Mouse (Mus musculus) forebrain, embryonic 12.5 days (tissue): Measurements from ENCODE around the gene Nlgn1. TPM values are rescaled to one million over a fixed set of nuclear protein-coding genes. Genes with fewer than 3 reads are reported as not detected.

Experiments
- ATAC-seq: fragments of 200-750 bp; cut with Nextera tagmentation; 2 replicates; pipeline ENCODE4 v1.8.0; 2017; ENCODE audit warnings: moderate TSS enrichment; ENCODE audit not compliant: low FRiP score
- H3K27ac ChIP-seq: fragments of 300-500 bp; sonication (generic); 2 replicates; pipeline ENCODE4 v1.5.1; 2016; ENCODE audit warnings: mild to moderate bottlenecking
- H3K27me3 ChIP-seq: fragments of 300-500 bp; sonication (generic); 2 replicates; pipeline ENCODE4 v1.6.1; 2016; ENCODE audit warnings: mild to moderate bottlenecking
- H3K36me3 ChIP-seq: fragments of 300-500 bp; sonication (generic); replicated peaks from 2 replicates; pipeline ENCODE4 v1.6.1; 2016; ENCODE audit warnings: mild to moderate bottlenecking
- H3K4me1 ChIP-seq: fragments of 300-500 bp; sonication (generic); 2 replicates; pipeline ENCODE4 v1.6.1; 2016
- H3K4me2 ChIP-seq: fragments of 300-500 bp; sonication (generic); 2 replicates; pipeline ENCODE4 v1.6.1; 2016; ENCODE audit warnings: mild to moderate bottlenecking, moderate library complexity
- H3K4me3 ChIP-seq: fragments of 300-500 bp; sonication (generic); replicated peaks from 2 replicates; pipeline ENCODE4 v1.5.1; 2016; ENCODE audit warnings: mild to moderate bottlenecking
- H3K9ac ChIP-seq: fragments of 300-500 bp; sonication (generic); 2 replicates; pipeline ENCODE4 v1.6.1; 2016; ENCODE audit warnings: mild to moderate bottlenecking
- H3K9me3 ChIP-seq: fragments of 300-500 bp; sonication (generic); 2 replicates; pipeline ENCODE4 v1.6.1; 2016
- WGBS: fragments of 180-500 bp; shearing (Covaris S2); methylation state at CpG from one replicate; pipeline ENCODE4 v1.1.7; 2016; 5-methylcytosine and 5-hydroxymethylcytosine counted together
- polyA plus RNA-seq: library from polyadenylated mRNA; unstranded; fragments of >200 nt; fragmentation: Nextera tagmentation; extraction: Ambion mirVana; gene quantifications from 2 replicates; pipeline ENCODE4 v1.2.1, GENCODE M21; 2016

Nlgn1 gene
- polyA plus RNA-seq, 1 experiment from 2014 or later: 9.9 TPM

GRCm38 (mm10) chr3:26129455-26129854 lies 202.8 kb downstream of the Nlgn1 start:
- Histone ChIP-seq H3K27me3 (no peaks in the 10 kb centered on the region), H3K4me1 (no peaks in the 10 kb centered on the region), H3K27ac (no peak overlapping the region), H3K9ac (no peak overlapping the region), H3K9me3 (no peaks in the 10 kb centered on the region), H3K4me3 (no peak overlapping the region), H3K36me3 (no peaks in the 10 kb centered on the region), H3K4me2 (no peak overlapping the region)
- 66% methylated on average over 6 of the region's 6 CpGs for WGBS
- ATAC-seq: 0 out of 2 replicates have a peak, but pooled peaks have one; percentile 17

GRCm38 (mm10) chr3:26117071-26117470 lies 215.2 kb downstream of the Nlgn1 start:
- 93% methylated on average over 1 of the region's 1 CpGs for WGBS
- Histone ChIP-seq H3K36me3 (no peaks in the 10 kb centered on the region), H3K27me3 (no peaks in the 10 kb centered on the region), H3K27ac (no peak overlapping the region), H3K4me2 (no peak overlapping the region), H3K4me1 (peaks cover 3% of the 10 kb centered on the region; the same call in 1 of the 2 replicates), H3K9me3 (no peaks in the 10 kb centered on the region), H3K4me3 (no peak overlapping the region), H3K9ac (no peak overlapping the region)
- ATAC-seq: no peak

DNA sequence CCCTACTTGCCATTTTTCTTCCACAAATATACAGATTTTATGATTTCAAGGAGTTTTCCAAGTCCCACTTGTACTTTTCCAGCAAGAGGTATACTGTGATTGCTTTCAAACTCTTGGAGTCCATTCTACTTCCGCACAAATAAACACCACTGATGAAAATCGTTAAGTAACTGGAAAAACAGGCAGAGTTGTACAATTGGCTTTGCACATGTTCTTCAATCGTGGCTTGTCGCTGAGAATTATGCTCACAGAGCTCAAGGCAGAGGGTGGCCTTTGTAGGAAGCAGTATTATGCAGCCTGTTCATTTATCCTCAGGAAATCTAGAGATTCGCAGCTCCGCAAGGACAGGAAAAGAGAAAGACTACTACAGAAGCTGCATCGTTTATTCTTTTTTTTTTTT lies 225.9 kb downstream of the Nlgn1 start:
- no peaks in the 10 kb centered on the region for H3K9me3 ChIP-seq
- ATAC-seq: no peak
- H3K9ac ChIP-seq: no peak overlapping the region
- no peak overlapping the region for H3K4me2 ChIP-seq
- WGBS: 65% methylated on average over 7 of the region's 7 CpGs
- H3K27ac ChIP-seq: no peak overlapping the region
- no peaks in the 10 kb centered on the region for H3K27me3 ChIP-seq
- no peak overlapping the region for H3K4me3 ChIP-seq
- H3K4me1 ChIP-seq: no peaks in the 10 kb centered on the region
- no peaks in the 10 kb centered on the region for H3K36me3 ChIP-seq

DNA sequence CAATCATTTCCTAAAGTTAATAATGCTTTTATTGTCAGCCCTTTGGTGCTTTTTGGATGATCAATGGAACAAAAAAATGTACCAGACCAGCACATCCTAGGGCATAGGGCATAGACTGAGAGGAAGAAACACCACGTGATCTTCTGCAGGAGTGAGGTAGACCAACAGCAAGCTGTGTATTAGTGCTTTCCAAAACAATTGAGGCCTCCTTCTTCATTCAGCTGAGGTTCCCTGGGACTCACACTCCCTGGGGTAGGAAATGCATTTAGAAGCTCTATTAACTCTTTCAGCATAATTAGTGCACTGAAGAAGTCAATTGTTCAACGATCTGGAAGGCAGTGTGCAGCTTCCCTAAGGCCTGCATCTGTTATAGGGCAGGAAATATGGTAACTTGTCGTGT lies 226.7 kb downstream of the Nlgn1 start:
- no peaks in the 10 kb centered on the region for H3K27me3 ChIP-seq

GRCm38 (mm10) chr3:26102271-26102670 lies 230.0 kb downstream of the Nlgn1 start:
- H3K27ac ChIP-seq: no peak overlapping the region
- no peak overlapping the region for H3K9ac ChIP-seq
- no peaks in the 10 kb centered on the region for H3K9me3 ChIP-seq
- WGBS: 91% methylated on average over 1 of the region's 1 CpGs
- no peaks in the 10 kb centered on the region for H3K4me1 ChIP-seq
- no peak overlapping the region for H3K4me3 ChIP-seq
- ATAC-seq: no peak
- H3K36me3 ChIP-seq: no peaks in the 10 kb centered on the region
- no peaks in the 10 kb centered on the region for H3K27me3 ChIP-seq
- no peak overlapping the region for H3K4me2 ChIP-seq

More for the DNA sequence above, 226.7 kb downstream of the Nlgn1 start:
- Histone ChIP-seq H3K4me2 (no peak overlapping the region), H3K4me3 (no peak overlapping the region), H3K9ac (no peak overlapping the region), H3K9me3 (no peaks in the 10 kb centered on the region), H3K4me1 (no peaks in the 10 kb centered on the region), H3K27ac (no peak overlapping the region), H3K36me3 (no peaks in the 10 kb centered on the region)
- ATAC-seq: peak; percentile 51; the same call in 1 of the 2 replicates
- 25% methylated on average over 3 of the region's 3 CpGs for WGBS

DNA sequence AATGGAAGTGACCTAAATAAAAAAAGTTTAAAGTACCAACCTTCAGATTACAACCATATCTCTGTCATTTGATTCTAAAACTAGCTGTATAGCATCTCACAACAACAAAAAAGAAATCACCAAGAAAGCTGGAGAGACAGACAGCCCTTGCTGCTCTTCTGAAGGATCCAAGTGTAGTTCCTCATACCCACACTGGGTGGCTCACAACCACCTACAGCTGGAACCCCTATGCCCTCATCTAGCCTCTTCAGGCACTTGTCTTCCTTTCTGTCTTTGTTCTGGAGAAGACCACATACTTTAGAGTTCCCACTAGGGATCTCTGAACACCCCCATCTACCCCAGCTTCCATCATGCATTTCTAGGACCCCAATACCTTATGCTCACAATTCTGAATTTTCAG lies 236.7 kb downstream of the Nlgn1 start:
- H3K4me3 ChIP-seq: no peak overlapping the region
- ATAC-seq: no peak
- no peaks in the 10 kb centered on the region for H3K27me3 ChIP-seq
- no peak overlapping the region for H3K4me2 ChIP-seq
- H3K36me3 ChIP-seq: no peaks in the 10 kb centered on the region
- no peak overlapping the region for H3K9ac ChIP-seq
- no peaks in the 10 kb centered on the region for H3K9me3 ChIP-seq
- H3K27ac ChIP-seq: no peak overlapping the region
- no peaks in the 10 kb centered on the region for H3K4me1 ChIP-seq

GRCm38 (mm10) chr3:26069366-26069765 lies 262.9 kb downstream of the Nlgn1 start:
- no peak for ATAC-seq
- Histone ChIP-seq H3K27ac (no peak overlapping the region), H3K9me3 (no peaks in the 10 kb centered on the region), H3K4me3 (no peak overlapping the region), H3K9ac (no peak overlapping the region), H3K4me1 (no peaks in the 10 kb centered on the region), H3K4me2 (no peak overlapping the region), H3K36me3 (no peaks in the 10 kb centered on the region), H3K27me3 (no peaks in the 10 kb centered on the region)

- Histone ChIP-seq H3K4me2 (no peak overlapping the region), H3K27ac (no peak overlapping the region), H3K27me3 (no peaks in the 10 kb centered on the region), H3K9ac (no peak overlapping the region), H3K4me3 (no peak overlapping the region), H3K4me1 (no peaks in the 10 kb centered on the region), H3K9me3 (no peaks in the 10 kb centered on the region), H3K36me3 (no peaks in the 10 kb centered on the region)
- WGBS: 76% methylated on average over 4 of the region's 4 CpGs
- ATAC-seq: no peak
These were observed 281.5 kb downstream of the Nlgn1 start for GRCm38 (mm10) chr3:26050769-26051168.

DNA sequence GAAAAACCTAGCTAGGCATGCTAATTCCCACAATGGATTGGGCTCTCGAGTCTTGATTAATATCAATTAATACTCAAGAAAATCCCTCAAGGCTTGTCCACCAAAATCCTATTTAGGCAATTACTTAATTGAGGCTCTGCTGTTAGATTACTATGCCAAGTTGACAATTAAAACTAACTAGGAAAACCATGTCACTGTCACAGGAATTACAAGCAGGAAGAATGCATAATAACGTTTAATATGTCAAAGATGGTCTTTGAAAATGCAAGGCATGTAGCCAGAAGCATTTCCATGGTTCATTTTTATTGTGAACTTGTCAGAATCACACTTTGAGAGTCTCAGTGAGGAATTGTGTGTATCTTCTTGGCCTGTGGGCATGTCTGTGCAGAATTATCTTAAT lies 289.3 kb downstream of the Nlgn1 start:
- H3K4me2 ChIP-seq: no peak overlapping the region
- H3K4me1 ChIP-seq: peaks cover 5% of the 10 kb centered on the region; the same call in 1 of the 2 replicates
- H3K27me3 ChIP-seq: no peaks in the 10 kb centered on the region
- 52% methylated on average over 2 of the region's 2 CpGs for WGBS
- H3K4me3 ChIP-seq: no peak overlapping the region
- H3K36me3 ChIP-seq: no peaks in the 10 kb centered on the region
- ATAC-seq: no peak
- H3K9ac ChIP-seq: no peak overlapping the region
- no peak overlapping the region for H3K27ac ChIP-seq
- no peaks in the 10 kb centered on the region for H3K9me3 ChIP-seq

- Histone ChIP-seq H3K4me1 (peaks cover 2% of the 10 kb centered on the region; the same call in 1 of the 2 replicates), H3K27ac (no peak overlapping the region), H3K27me3 (no peaks in the 10 kb centered on the region), H3K9me3 (no peaks in the 10 kb centered on the region), H3K9ac (no peak overlapping the region), H3K4me3 (no peak overlapping the region), H3K36me3 (no peaks in the 10 kb centered on the region), H3K4me2 (no peak overlapping the region)
- 67% methylated on average over 2 of the region's 2 CpGs for WGBS
- no peak for ATAC-seq
These were observed 292.6 kb downstream of the Nlgn1 start for GRCm38 (mm10) chr3:26039696-26040095.

- Histone ChIP-seq H3K36me3 (no peaks in the 10 kb centered on the region), H3K4me1 (no peaks in the 10 kb centered on the region), H3K9ac (no peak overlapping the region), H3K27me3 (no peaks in the 10 kb centered on the region), H3K4me3 (no peak overlapping the region), H3K27ac (no peak overlapping the region), H3K4me2 (no peak overlapping the region), H3K9me3 (no peaks in the 10 kb centered on the region)
- WGBS: 92% methylated on average over 2 of the region's 2 CpGs
- ATAC-seq: no peak
These were observed 306.2 kb downstream of the Nlgn1 start for GRCm38 (mm10) chr3:26026025-26026424.

- no peak overlapping the region for H3K9ac ChIP-seq
- H3K4me3 ChIP-seq: no peak overlapping the region
- H3K27me3 ChIP-seq: no peaks in the 10 kb centered on the region
- H3K27ac ChIP-seq: no peak overlapping the region
- 0 out of 2 replicates have a peak, but pooled peaks have one; percentile 60 for ATAC-seq
- 62% methylated on average over 5 of the region's 5 CpGs for WGBS
- no peaks in the 10 kb centered on the region for H3K4me1 ChIP-seq
- no peak overlapping the region for H3K4me2 ChIP-seq
- no peaks in the 10 kb centered on the region for H3K9me3 ChIP-seq
- no peaks in the 10 kb centered on the region for H3K36me3 ChIP-seq
These were observed 309.0 kb downstream of the Nlgn1 start for GRCm38 (mm10) chr3:26023217-26023616.

DNA sequence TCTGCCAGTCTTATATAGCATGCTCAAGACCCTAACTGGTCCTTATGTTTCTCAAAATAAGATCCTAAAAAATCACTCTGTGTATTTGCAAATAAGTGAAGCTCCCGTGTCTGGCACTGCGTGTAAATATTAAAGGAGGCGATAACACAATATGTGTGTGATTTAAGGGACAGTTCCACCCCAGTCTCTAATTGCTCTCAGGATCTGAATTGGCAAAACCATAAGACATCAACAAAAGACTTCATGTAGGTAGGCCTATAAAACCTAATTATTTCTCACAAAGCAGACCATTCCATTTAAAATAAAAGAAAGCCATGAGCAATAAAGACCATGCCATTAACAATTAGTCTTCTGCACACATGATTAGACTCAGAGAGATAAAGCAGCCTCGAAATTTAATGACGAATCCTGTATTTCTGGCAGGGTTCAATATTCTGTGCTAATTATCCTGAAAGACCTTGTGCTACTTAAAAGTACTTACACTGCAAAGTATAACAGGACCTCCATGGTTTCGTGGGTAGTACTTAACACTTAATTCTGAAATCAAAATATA lies 310.6 kb downstream of the Nlgn1 start:
- no peaks in the 10 kb centered on the region for H3K36me3 ChIP-seq
- ATAC-seq: peak; percentile 60; the same call in 1 of the 2 replicates
- H3K4me3 ChIP-seq: no peak overlapping the region
- H3K9me3 ChIP-seq: no peaks in the 10 kb centered on the region
- no peak overlapping the region for H3K9ac ChIP-seq
- H3K4me2 ChIP-seq: no peak overlapping the region
- no peaks in the 10 kb centered on the region for H3K27me3 ChIP-seq
- H3K4me1 ChIP-seq: no peaks in the 10 kb centered on the region
- peak overlapping the region; percentile 42; the same call in 1 of the 2 replicates for H3K27ac ChIP-seq
- 42% methylated on average over 6 of the region's 6 CpGs for WGBS
